Mouse (Mus musculus): ENCODE results near the gene H2-T3. TPM values are rescaled to one million over a fixed set of nuclear protein-coding genes. Genes with fewer than 3 reads are reported as not detected.

Gene H2-T3
- total and polyA plus RNA-seq, 3 experiments: not detected

DNA sequence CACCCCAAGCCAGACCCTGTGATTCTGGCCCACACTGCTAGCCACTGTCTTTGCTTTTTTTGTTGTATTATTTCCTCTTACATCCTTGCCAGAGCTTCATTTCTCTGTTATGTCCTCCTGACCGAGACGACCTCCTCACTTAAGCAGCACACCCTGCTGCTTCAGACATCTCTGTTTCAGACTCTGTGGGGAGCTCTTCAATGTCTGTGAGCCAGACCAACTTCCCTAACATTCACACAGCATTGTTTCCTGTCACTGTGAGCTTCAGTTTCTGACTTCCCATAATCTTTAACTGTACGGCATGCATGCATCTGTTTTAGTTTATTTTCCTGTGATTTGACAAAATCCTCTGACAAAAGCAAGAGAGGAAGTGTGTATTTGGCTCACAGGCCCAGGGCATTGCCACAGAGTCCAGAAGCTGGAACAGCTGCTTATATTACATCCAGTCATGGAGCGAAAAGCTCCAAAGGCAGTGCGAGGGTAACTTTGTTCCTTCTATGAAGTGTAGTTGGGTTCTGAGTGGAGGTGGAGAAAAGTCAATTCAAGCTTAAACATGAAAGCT is 28.6 kb upstream of the H2-T3 start:
- H3K36me3 ChIP-seq (ENCODE audit: control insufficient read depth in 1 of 2, insufficient read depth in 2 of 2, low read length in 2 of 2): no peaks in the 10 kb centered on the region
- H3K27ac ChIP-seq (ENCODE audit: control insufficient read depth, low read depth, low read length): no peak overlapping the region
- peaks cover 25 to 26% of the 10 kb centered on the region in 2 experiments for H3K27me3 ChIP-seq (ENCODE audit: control insufficient read depth in 1 of 2, insufficient read depth in 2 of 2, low read length in 2 of 2)
- H3K9me3 ChIP-seq (replicated peaks; ENCODE audit: insufficient read depth, low read length): no peaks in the 10 kb centered on the region
- no peak overlapping the region for H3K9ac ChIP-seq (ENCODE audit: control insufficient read depth, low read depth, low read length, poor library complexity, severe bottlenecking)
- no peak for DNase-seq (ENCODE audit: low read depth, low spot score)
- no peak overlapping the region for H3K4me3 ChIP-seq (ENCODE audit: control insufficient read depth in 1 of 2, insufficient read depth in 1 of 2, low read depth in 2 of 2, low read length in 2 of 2)
- no peaks in the 10 kb centered on the region for H3K4me1 ChIP-seq (ENCODE audit: control insufficient read depth in 1 of 2, insufficient read depth in 2 of 2, low read length in 2 of 2)
- no peaks in the 10 kb centered on the region for H3K79me2 ChIP-seq (ENCODE audit: control insufficient read depth, insufficient read depth, low read length, poor library complexity)
- TF ChIP-seq ETS1 (IDR thresholded peaks at IDR 0.05; ENCODE audit: low read depth, low read length) (no peak), MAFK (IDR thresholded peaks at IDR 0.05; ENCODE audit: borderline replicate concordance, low read depth, low read length) (no peak), USF2 (IDR thresholded peaks at IDR 0.05; ENCODE audit: borderline replicate concordance in 1 of 2, insufficient read depth in 1 of 2, low read depth in 1 of 2, low read length in 2 of 2) (no peak), CHD1 (IDR thresholded peaks at IDR 0.05; ENCODE audit: low read depth, low read length) (no peak)

DNA sequence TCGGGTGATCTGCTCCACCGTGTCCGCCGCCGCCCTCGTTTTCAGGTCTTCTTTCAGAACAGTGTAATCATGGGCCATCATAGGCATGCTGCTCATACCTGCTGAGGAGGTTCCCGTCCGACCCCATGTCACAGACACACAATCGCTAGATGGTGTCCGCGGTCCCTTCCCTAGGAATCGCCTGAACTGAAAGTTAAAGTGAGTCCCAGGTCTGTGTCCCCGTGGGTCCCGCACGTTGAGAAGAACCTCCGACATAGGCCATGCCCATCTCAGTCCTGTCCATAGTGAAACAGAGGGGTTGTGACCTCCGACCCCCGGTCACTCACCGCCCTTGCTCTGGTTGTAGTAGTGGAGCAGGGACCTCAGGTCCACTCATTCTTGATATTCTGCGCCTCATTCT is 25.5 kb upstream of the H2-T3 start:
- no peak overlapping the region for H3K27ac ChIP-seq (ENCODE audit: control insufficient read depth, low read depth, low read length)
- no peak overlapping the region for H3K4me3 ChIP-seq (ENCODE audit: control insufficient read depth in 1 of 2, insufficient read depth in 1 of 2, low read depth in 2 of 2, low read length in 2 of 2)
- no peak overlapping the region for H3K9ac ChIP-seq (ENCODE audit: control insufficient read depth, low read depth, low read length, poor library complexity, severe bottlenecking)
- no peaks in the 10 kb centered on the region for H3K9me3 ChIP-seq (replicated peaks; ENCODE audit: insufficient read depth, low read length)
- H3K27me3 ChIP-seq (ENCODE audit: control insufficient read depth in 1 of 2, insufficient read depth in 2 of 2, low read length in 2 of 2): peaks cover 19 to 21% of the 10 kb centered on the region in 2 experiments
- no peaks in the 10 kb centered on the region for H3K36me3 ChIP-seq (ENCODE audit: control insufficient read depth in 1 of 2, insufficient read depth in 2 of 2, low read length in 2 of 2)
- H3K79me2 ChIP-seq (ENCODE audit: control insufficient read depth, insufficient read depth, low read length, poor library complexity): no peaks in the 10 kb centered on the region
- TF ChIP-seq ETS1 (IDR thresholded peaks at IDR 0.05; ENCODE audit: low read depth, low read length): no peak
- no peak for TF ChIP-seq TAL1 (IDR thresholded peaks at IDR 0.05; ENCODE audit: low read length)
- TF ChIP-seq NRF1 (IDR thresholded peaks at IDR 0.05; ENCODE audit: insufficient read depth, low read depth, low read length, poor library complexity, severe bottlenecking): no peak
- TF ChIP-seq BHLHE40 (IDR thresholded peaks at IDR 0.05; ENCODE audit: borderline replicate concordance, low read depth, low read length): no peak
- no peaks in the 10 kb centered on the region for H3K4me1 ChIP-seq (ENCODE audit: control insufficient read depth in 1 of 2, insufficient read depth in 2 of 2, low read length in 2 of 2)
- DNase-seq (ENCODE audit: low read depth, low spot score): no peak

DNA sequence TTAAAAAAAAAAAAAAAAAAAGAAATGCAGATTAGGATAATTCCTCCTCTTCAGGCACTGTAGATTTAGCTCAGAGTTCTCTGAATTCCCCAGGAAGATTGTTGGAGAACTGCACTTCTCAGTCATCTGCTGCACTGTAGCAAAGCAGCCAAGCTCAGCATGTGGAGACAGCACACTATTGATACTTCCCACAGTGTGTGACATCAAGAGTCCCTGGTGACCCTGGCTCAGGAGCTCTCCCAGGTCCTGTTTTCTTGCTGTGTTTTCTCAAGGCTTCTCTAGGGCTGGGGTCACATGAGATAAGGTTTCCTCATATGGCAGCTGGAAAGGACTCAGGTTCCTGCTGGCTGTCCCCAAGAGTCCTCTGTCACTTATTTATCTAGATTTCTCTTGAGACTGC is 16.8 kb upstream of the H2-T3 start:
- H3K9ac ChIP-seq (ENCODE audit: control insufficient read depth, low read depth, low read length, poor library complexity, severe bottlenecking): no peak overlapping the region
- H3K4me3 ChIP-seq (ENCODE audit: control insufficient read depth in 1 of 2, insufficient read depth in 1 of 2, low read depth in 2 of 2, low read length in 2 of 2): no peak overlapping the region
- H3K4me1 ChIP-seq (ENCODE audit: control insufficient read depth in 1 of 2, insufficient read depth in 2 of 2, low read length in 2 of 2): no peaks in the 10 kb centered on the region
- no peaks in the 10 kb centered on the region for H3K9me3 ChIP-seq (replicated peaks; ENCODE audit: insufficient read depth, low read length)
- no peak for TF ChIP-seq BHLHE40 (IDR thresholded peaks at IDR 0.05; ENCODE audit: borderline replicate concordance, low read depth, low read length)
- TF ChIP-seq USF1 (IDR thresholded peaks at IDR 0.05; ENCODE audit: low read depth, low read length): no peak
- no peak for TF ChIP-seq NRF1 (IDR thresholded peaks at IDR 0.05; ENCODE audit: insufficient read depth, low read depth, low read length, poor library complexity, severe bottlenecking)
- no peak for TF ChIP-seq CTCF (IDR thresholded peaks at IDR 0.05 in 2 of 3, conservative IDR thresholded peaks at IDR 0.05 in 1 of 3; ENCODE audit: control insufficient read depth in 1 of 3, insufficient read depth in 1 of 3, low read depth in 2 of 3, low read length in 3 of 3, poor library complexity in 1 of 3, severe bottlenecking in 1 of 3)
- TF ChIP-seq SIN3A (IDR thresholded peaks at IDR 0.05; ENCODE audit: low read length): no peak
- TF ChIP-seq JUND (IDR thresholded peaks at IDR 0.05; ENCODE audit: low read depth, low read length): no peak
- no peak for TF ChIP-seq MAZ (IDR thresholded peaks at IDR 0.05; ENCODE audit: low read depth, low read length)
- no peak for TF ChIP-seq USF2 (IDR thresholded peaks at IDR 0.05; ENCODE audit: borderline replicate concordance in 1 of 2, insufficient read depth in 1 of 2, low read depth in 1 of 2, low read length in 2 of 2)
- no peak for TF ChIP-seq MXI1 (IDR thresholded peaks at IDR 0.05; ENCODE audit: low read depth, low read length)
- TF ChIP-seq ZMIZ1 (IDR thresholded peaks at IDR 0.05; ENCODE audit: low read depth, low read length): no peak
- TF ChIP-seq NELFE (IDR thresholded peaks at IDR 0.05; ENCODE audit: low read depth, low read length): no peak
- TF ChIP-seq MAX (IDR thresholded peaks at IDR 0.05; ENCODE audit: low read length): no peak
- TF ChIP-seq ZNF384 (IDR thresholded peaks at IDR 0.05; ENCODE audit: low read depth, low read length): no peak
- no peak for TF ChIP-seq CHD1 (IDR thresholded peaks at IDR 0.05; ENCODE audit: low read depth, low read length)
- no peak for TF ChIP-seq RAD21 (IDR thresholded peaks at IDR 0.05; ENCODE audit: low read depth, low read length)
- TF ChIP-seq SMC3 (IDR thresholded peaks at IDR 0.05; ENCODE audit: low read depth, low read length): no peak
- TF ChIP-seq TAL1 (IDR thresholded peaks at IDR 0.05; ENCODE audit: low read length): no peak
- no peak for TF ChIP-seq EP300 (IDR thresholded peaks at IDR 0.05; ENCODE audit: low read depth in 1 of 2, low read length in 2 of 2)
- TF ChIP-seq POLR2AphosphoS5 (IDR thresholded peaks at IDR 0.05; ENCODE audit: borderline replicate concordance, low read depth, low read length): no peak
- TF ChIP-seq POLR2AphosphoS2 (IDR thresholded peaks at IDR 0.05; ENCODE audit: low read length): no peak
- H3K36me3 ChIP-seq (ENCODE audit: control insufficient read depth in 1 of 2, insufficient read depth in 2 of 2, low read length in 2 of 2): no peaks in the 10 kb centered on the region
- H3K27ac ChIP-seq (ENCODE audit: control insufficient read depth, low read depth, low read length): no peak overlapping the region
- DNase-seq (ENCODE audit: low read depth, low spot score): no peak
- peaks cover 6 to 15% of the 10 kb centered on the region in 2 experiments for H3K27me3 ChIP-seq (ENCODE audit: control insufficient read depth in 1 of 2, insufficient read depth in 2 of 2, low read length in 2 of 2)
- H3K79me2 ChIP-seq (ENCODE audit: control insufficient read depth, insufficient read depth, low read length, poor library complexity): no peaks in the 10 kb centered on the region

Data from MEL (cell line).